Mouse (Mus musculus) forebrain, embryonic 15.5 days (tissue): ENCODE results near the gene Fabp3. TPM values are rescaled to one million over a fixed set of nuclear protein-coding genes. Genes with fewer than 3 reads are reported as not detected.

Source experiments
- ATAC-seq: fragments of 200-750 bp; cut with Nextera tagmentation; replicated peaks from 2 replicates; pipeline ENCODE4 v1.8.0; 2017; ENCODE audit warnings: mild to moderate bottlenecking, moderate TSS enrichment, moderate library complexity
- H3K27ac ChIP-seq: fragments of 300-500 bp; sonication (generic); replicated peaks from 2 replicates; pipeline ENCODE4 v1.5.1; 2015; ENCODE audit warnings: mild to moderate bottlenecking, inconsistent platforms
- H3K27me3 ChIP-seq: fragments of 300-500 bp; sonication (generic); 2 replicates; pipeline ENCODE4 v1.6.1; 2015; ENCODE audit warnings: inconsistent platforms
- H3K36me3 ChIP-seq: fragments of 300-500 bp; sonication (generic); 2 replicates; pipeline ENCODE4 v1.6.1; 2015; ENCODE audit warnings: mild to moderate bottlenecking, inconsistent platforms
- H3K4me1 ChIP-seq: fragments of 300-500 bp; sonication (generic); 2 replicates; pipeline ENCODE4 v1.6.1; 2015; ENCODE audit warnings: inconsistent platforms
- H3K4me2 ChIP-seq: fragments of 300-500 bp; sonication (generic); replicated peaks from 2 replicates; pipeline ENCODE4 v1.6.1; 2015; ENCODE audit warnings: mild to moderate bottlenecking, inconsistent platforms
- H3K4me3 ChIP-seq: fragments of 300-500 bp; sonication (generic); 2 replicates; pipeline ENCODE4 v1.5.1; 2015; ENCODE audit warnings: mild to moderate bottlenecking, inconsistent platforms
- H3K9ac ChIP-seq: fragments of 300-500 bp; sonication (generic); replicated peaks from 2 replicates; pipeline ENCODE4 v1.6.1; 2015; ENCODE audit warnings: mild to moderate bottlenecking, inconsistent platforms
- H3K9me3 ChIP-seq: fragments of 300-500 bp; sonication (generic); 2 replicates; pipeline ENCODE4 v1.6.1; 2016; ENCODE audit warnings: inconsistent platforms
- WGBS: fragments of 180-500 bp; shearing (Covaris S2); methylation state at CpG from one replicate; pipeline ENCODE4 v1.1.7; 2015; ENCODE audit warnings: mixed read lengths; 5-methylcytosine and 5-hydroxymethylcytosine counted together
- polyA plus RNA-seq: library from polyadenylated mRNA; unstranded; fragments of >200 nt; fragmentation: Nextera tagmentation; extraction: Ambion mirVana; gene quantifications from 2 replicates; pipeline ENCODE4 v1.2.1, GENCODE M21; 2015

The Fabp3 gene
- polyA plus RNA-seq, 1 experiment from 2014 or later: 102 TPM

DNA sequence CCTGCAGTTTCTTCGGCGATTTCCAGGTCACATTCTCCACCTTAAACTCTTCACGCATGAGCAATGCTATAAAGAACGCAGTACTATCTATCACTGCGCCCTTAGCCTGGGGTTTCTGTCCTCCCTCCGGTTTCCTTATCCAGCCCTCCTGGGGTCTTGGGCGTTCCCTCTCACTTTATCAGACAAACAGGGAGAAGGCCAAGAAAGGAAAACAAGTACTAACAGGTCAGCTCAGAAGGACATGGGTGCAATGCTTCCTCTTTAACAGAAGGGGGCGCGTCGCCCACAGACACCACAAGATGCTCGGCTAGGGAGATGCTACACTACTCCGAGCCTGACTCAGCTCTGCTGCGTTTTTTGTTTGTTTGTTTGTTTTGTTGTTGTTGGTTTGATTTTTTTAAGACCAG lies 11.3 kb upstream of the Fabp3 start:
- Histone ChIP-seq H3K4me1 (no peaks in the 10 kb centered on the region), H3K27me3 (no peaks in the 10 kb centered on the region), H3K36me3 (no peaks in the 10 kb centered on the region), H3K27ac (no peak overlapping the region), H3K4me3 (no peak overlapping the region), H3K9me3 (no peaks in the 10 kb centered on the region), H3K4me2 (no peak overlapping the region), H3K9ac (no peak overlapping the region)
- WGBS: 23% methylated on average over 13 of the region's 13 CpGs
- no peak for ATAC-seq

- no peak overlapping the region for H3K4me2 ChIP-seq
- no peak overlapping the region for H3K9ac ChIP-seq
- no peaks in the 10 kb centered on the region for H3K27me3 ChIP-seq
- H3K4me3 ChIP-seq: no peak overlapping the region
- H3K4me1 ChIP-seq: no peaks in the 10 kb centered on the region
- H3K27ac ChIP-seq: no peak overlapping the region
- no peaks in the 10 kb centered on the region for H3K36me3 ChIP-seq
- H3K9me3 ChIP-seq: no peaks in the 10 kb centered on the region
- WGBS: 75% methylated on average over 11 of the region's 11 CpGs
- ATAC-seq: no peak
These were observed 9.3 kb upstream of the Fabp3 start for GRCm38 (mm10) chr4:130298877-130299628.

- H3K4me2 ChIP-seq: no peak overlapping the region
- H3K9me3 ChIP-seq: no peaks in the 10 kb centered on the region
- H3K4me1 ChIP-seq: no peaks in the 10 kb centered on the region
- H3K9ac ChIP-seq: no peak overlapping the region
- no peaks in the 10 kb centered on the region for H3K36me3 ChIP-seq
- H3K27me3 ChIP-seq: no peaks in the 10 kb centered on the region
- ATAC-seq: no peak
- H3K27ac ChIP-seq: no peak overlapping the region
- 78% methylated on average over 8 of the region's 8 CpGs for whole genome bisulfite sequencing
- no peak overlapping the region for H3K4me3 ChIP-seq
These were observed 8.8 kb upstream of the Fabp3 start for GRCm38 (mm10) chr4:130299629-130300018.

DNA sequence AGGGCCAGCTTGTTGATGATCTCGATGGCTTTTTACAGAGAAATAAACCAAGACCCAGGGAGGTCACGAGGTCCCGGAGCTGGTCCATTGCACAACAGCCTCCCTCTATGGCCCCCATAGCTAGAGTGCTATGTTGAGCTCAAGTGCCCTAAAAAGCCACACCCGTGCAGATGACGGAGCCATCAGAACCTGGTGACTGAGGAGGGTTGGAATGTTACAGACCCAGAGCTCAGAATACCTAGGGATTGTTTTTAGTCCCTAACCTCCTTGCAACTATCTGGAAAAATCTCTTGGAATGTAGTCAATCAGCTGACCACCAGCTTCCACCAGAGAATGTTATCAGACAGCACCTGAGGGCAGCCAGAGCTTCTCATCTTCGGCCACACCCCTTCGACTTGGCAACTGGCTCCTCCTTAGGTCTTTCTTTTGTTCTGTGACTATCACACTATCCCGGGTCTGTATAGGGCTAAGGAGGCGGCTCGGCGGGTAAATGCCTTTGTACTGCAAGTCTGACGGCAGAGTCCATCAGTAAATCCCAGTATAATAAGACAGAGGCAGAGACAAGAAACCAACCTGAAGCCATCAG lies 6.0 kb upstream of the Fabp3 start:
- WGBS: 52% methylated on average over 12 of the region's 12 CpGs

DNA sequence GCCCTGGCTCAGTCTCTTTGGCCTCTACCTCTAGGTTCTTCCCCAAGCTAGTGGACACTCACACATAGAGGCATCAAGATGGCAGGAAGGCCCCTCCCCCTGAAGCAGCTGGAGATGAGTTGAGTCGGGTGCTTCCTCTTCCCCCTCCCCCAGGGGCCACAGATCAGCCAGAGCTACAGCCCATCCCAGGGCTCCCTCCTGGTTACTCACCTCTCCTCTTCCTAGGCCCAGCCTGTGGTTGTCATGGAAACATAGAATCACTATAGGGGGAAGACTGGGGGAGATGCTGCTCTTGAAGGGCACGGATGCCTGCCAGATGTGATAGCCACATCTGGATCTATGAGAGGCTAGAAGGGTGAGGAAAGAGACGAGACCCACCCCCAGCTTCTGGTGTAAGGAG lies 3.6 kb upstream of the Fabp3 start:
- peaks cover 15% of the 10 kb centered on the region for H3K27me3 ChIP-seq
- ATAC-seq: no peak
- H3K9me3 ChIP-seq: no peaks in the 10 kb centered on the region
- H3K4me2 ChIP-seq: no peak overlapping the region
- no peak overlapping the region for H3K27ac ChIP-seq
- H3K4me3 ChIP-seq: no peak overlapping the region
- H3K4me1 ChIP-seq: peaks cover 18% of the 10 kb centered on the region
- H3K9ac ChIP-seq: no peak overlapping the region
- H3K36me3 ChIP-seq: no peaks in the 10 kb centered on the region
- 18% methylated on average over 3 of the region's 3 CpGs for WGBS

More for the DNA sequence above, 6.0 kb upstream of the Fabp3 start:
- no peak for ATAC-seq
- peaks cover 9% of the 10 kb centered on the region for H3K27me3 ChIP-seq
- no peak overlapping the region for H3K4me3 ChIP-seq
- no peaks in the 10 kb centered on the region for H3K4me1 ChIP-seq
- no peaks in the 10 kb centered on the region for H3K36me3 ChIP-seq
- no peak overlapping the region for H3K27ac ChIP-seq
- no peak overlapping the region for H3K4me2 ChIP-seq
- H3K9me3 ChIP-seq: no peaks in the 10 kb centered on the region
- H3K9ac ChIP-seq: no peak overlapping the region

DNA sequence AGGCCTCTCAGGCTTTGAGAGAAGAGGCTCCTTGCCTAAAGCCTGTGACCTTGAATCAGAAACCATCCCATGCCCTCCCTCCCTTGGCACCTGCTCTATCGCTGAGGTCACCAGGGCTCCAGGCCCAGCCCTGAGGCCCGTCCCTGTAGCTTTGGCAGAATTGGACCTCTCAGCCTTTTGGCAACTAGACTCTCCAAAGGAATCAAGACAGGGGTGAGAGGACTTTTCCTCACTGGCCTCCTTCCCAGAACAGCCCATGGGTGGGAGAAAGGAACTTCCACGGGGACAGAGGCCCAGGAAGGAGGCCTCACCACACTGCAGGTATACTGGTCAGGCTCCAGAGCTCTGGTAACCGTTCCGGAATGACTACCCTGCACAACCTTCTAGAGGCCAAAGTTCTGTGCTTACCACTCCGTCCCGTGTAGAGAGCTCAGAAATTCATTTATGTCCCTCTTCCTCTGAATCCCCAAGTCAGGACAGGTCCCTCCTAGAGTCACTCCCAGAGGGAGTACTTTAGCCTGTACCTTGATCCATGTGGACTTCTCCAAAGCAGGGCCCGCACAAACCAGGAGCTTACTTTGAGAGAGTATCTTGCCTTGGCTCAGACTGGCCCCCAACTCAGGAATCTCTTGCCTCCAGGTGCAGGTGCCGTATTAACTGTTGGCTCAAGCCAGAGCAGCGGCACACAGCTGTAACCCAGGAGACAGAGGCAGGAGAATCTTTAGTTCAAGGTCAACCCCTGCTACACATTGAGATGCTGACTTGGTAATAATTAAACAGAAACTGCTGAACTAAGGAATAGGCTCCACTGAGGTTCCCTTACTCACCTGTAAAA lies 1.4 kb upstream of the Fabp3 start:
- 77% methylated on average over 10 of the region's 10 CpGs for WGBS
- ATAC-seq: no peak
- H3K4me3 ChIP-seq: peak overlapping the region; percentile 53; the same call in 1 of the 2 replicates
- no peaks in the 10 kb centered on the region for H3K36me3 ChIP-seq
- no peaks in the 10 kb centered on the region for H3K9me3 ChIP-seq
- H3K27me3 ChIP-seq: peaks cover 18% of the 10 kb centered on the region
- H3K4me2 ChIP-seq: no peak overlapping the region
- no peak overlapping the region for H3K27ac ChIP-seq
- H3K4me1 ChIP-seq: peaks cover 18% of the 10 kb centered on the region
- no peak overlapping the region for H3K9ac ChIP-seq

- no peak overlapping the region for H3K27ac ChIP-seq
- peak overlapping the region; percentile 80 for H3K4me2 ChIP-seq
- peaks cover 18% of the 10 kb centered on the region for H3K27me3 ChIP-seq
- peaks cover 18% of the 10 kb centered on the region for H3K4me1 ChIP-seq
- no peaks in the 10 kb centered on the region for H3K9me3 ChIP-seq
- under 1% methylated on average over 23 of the region's 23 CpGs for WGBS
- ATAC-seq: peak; percentile 33; the same call in 1 of the 2 replicates
- no peaks in the 10 kb centered on the region for H3K36me3 ChIP-seq
- H3K9ac ChIP-seq: peak overlapping the region; percentile 61
- H3K4me3 ChIP-seq: peak overlapping the region; percentile 53
These were observed 554 bp upstream of the Fabp3 start for GRCm38 (mm10) chr4:130307851-130308230.

GRCm38 (mm10) chr4:130309254-130309653 lies 859 bp downstream of the Fabp3 start:
- 46% methylated on average over 8 of the region's 8 CpGs for WGBS
- peak overlapping the region; percentile 80 for H3K4me2 ChIP-seq
- no peak overlapping the region for H3K27ac ChIP-seq
- no peak for ATAC-seq
- H3K4me3 ChIP-seq: peak overlapping the region; percentile 53
- peaks cover 3% of the 10 kb centered on the region; the same call in 1 of the 2 replicates for H3K36me3 ChIP-seq
- peaks cover 18% of the 10 kb centered on the region for H3K27me3 ChIP-seq
- peaks cover 18% of the 10 kb centered on the region for H3K4me1 ChIP-seq
- peak overlapping the region; percentile 61 for H3K9ac ChIP-seq
- H3K9me3 ChIP-seq: no peaks in the 10 kb centered on the region

- Histone ChIP-seq H3K9me3 (no peaks in the 10 kb centered on the region), H3K4me3 (no peak overlapping the region), H3K4me2 (no peak overlapping the region), H3K27me3 (peaks cover 8% of the 10 kb centered on the region; the same call in 1 of the 2 replicates), H3K4me1 (peaks cover 17% of the 10 kb centered on the region), H3K36me3 (peaks cover 17% of the 10 kb centered on the region), H3K27ac (no peak overlapping the region), H3K9ac (no peak overlapping the region)
- 94% methylated on average over 3 of the region's 3 CpGs for WGBS
- no peak for ATAC-seq
These were observed 4.1 kb downstream of the Fabp3 start for GRCm38 (mm10) chr4:130312526-130312925.

DNA sequence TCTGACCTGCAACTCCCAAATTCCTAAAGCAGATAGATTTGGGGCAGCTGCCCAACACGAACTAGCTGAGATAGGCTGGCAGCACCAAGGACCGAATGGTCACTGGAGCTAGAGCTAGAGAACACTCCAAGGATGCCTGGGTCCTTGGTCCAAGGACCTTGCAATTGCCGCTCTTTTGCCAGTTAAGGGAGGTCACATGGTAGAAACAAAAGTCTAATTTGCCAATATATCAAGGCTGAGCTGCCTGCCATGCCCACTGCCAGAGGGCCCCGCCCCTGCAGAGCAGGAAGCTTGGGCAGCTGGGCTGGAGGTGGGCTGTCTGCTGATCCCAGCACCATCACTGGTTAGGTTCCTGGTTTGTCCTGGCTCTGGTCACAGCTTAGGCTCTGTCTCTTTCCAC lies 5.2 kb downstream of the Fabp3 start:
- Histone ChIP-seq H3K4me1 (peaks cover 10% of the 10 kb centered on the region), H3K9ac (no peak overlapping the region), H3K4me2 (no peak overlapping the region), H3K27ac (no peak overlapping the region), H3K27me3 (peaks cover 8% of the 10 kb centered on the region; the same call in 1 of the 2 replicates), H3K9me3 (no peaks in the 10 kb centered on the region), H3K4me3 (no peak overlapping the region), H3K36me3 (peaks cover 19% of the 10 kb centered on the region)
- 87% methylated on average over 4 of the region's 4 CpGs for WGBS
- ATAC-seq: no peak

DNA sequence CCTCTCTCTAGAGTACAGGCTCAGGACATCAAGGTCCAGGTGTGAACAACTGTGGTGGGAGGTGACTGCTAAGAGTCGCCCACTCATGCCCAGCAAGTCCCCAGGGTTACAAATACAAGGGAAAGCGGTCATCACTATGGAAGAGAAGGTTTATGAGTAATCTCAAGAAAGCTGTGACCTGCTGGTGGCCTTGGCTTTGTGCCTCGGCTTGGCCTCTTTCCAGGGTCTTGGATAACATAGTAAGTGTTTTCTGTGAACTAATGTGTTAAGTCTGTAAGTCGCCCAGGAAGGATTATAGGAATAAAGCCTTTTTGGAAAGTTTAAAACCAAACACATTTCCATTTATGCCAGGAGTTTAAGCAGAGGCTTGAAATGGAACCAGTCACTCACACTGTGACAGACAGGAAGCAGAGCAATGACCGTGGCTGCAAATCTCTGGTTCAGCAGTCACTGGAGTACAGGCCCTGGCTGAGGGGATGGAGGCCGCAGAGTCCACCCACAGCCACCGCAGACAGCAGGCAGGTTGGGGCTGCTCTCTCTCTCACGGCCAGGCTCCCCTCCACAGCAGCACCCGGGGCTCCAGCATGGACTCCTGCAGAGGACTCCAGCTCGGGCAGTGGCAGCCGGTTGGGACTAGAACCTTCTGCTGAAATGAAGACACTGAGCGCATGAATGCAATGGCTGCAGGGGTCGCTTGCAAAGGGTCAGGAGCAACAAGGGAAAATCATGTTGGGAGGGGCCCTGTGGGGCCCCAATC lies 7.6 kb downstream of the Fabp3 start:
- no peak overlapping the region for H3K4me2 ChIP-seq
- no peak overlapping the region for H3K27ac ChIP-seq
- WGBS: 76% methylated on average over 13 of the region's 13 CpGs
- no peaks in the 10 kb centered on the region for H3K9me3 ChIP-seq
- no peaks in the 10 kb centered on the region for H3K27me3 ChIP-seq
- H3K4me1 ChIP-seq: no peaks in the 10 kb centered on the region
- no peak for ATAC-seq
- no peak overlapping the region for H3K9ac ChIP-seq
- peaks cover 19% of the 10 kb centered on the region for H3K36me3 ChIP-seq
- no peak overlapping the region for H3K4me3 ChIP-seq
